Mouse (Mus musculus) hindbrain, embryonic 13.5 days (tissue): ENCODE measurements around the gene Tomm70a. TPM values are rescaled to one million over a fixed set of nuclear protein-coding genes. Genes with fewer than 3 reads are reported as not detected.

Experiments
- ATAC-seq: fragments of 200-750 bp; cut with Nextera tagmentation; 2 replicates; pipeline ENCODE4 v1.8.0; 2017; ENCODE audit warnings: moderate TSS enrichment; ENCODE audit not compliant: low FRiP score
- H3K27ac ChIP-seq: fragments of 300-500 bp; sonication (generic); 2 replicates; pipeline ENCODE4 v1.5.1; 2015; ENCODE audit warnings: inconsistent platforms, mild to moderate bottlenecking, moderate library complexity
- H3K27me3 ChIP-seq: fragments of 300-500 bp; sonication (generic); 2 replicates; pipeline ENCODE4 v1.6.1; 2015; ENCODE audit warnings: mild to moderate bottlenecking, inconsistent platforms
- H3K36me3 ChIP-seq: fragments of 300-500 bp; sonication (generic); 2 replicates; pipeline ENCODE4 v1.6.1; 2015; ENCODE audit warnings: mild to moderate bottlenecking, inconsistent platforms
- H3K4me1 ChIP-seq: fragments of 300-500 bp; sonication (generic); replicated peaks from 2 replicates; pipeline ENCODE4 v1.6.1; 2015; ENCODE audit warnings: inconsistent platforms
- H3K4me2 ChIP-seq: fragments of 300-500 bp; sonication (generic); 2 replicates; pipeline ENCODE4 v1.6.1; 2015; ENCODE audit warnings: inconsistent platforms, mild to moderate bottlenecking, moderate library complexity
- H3K4me3 ChIP-seq: fragments of 300-500 bp; sonication (generic); 2 replicates; pipeline ENCODE4 v1.5.1; 2015; ENCODE audit warnings: mild to moderate bottlenecking, inconsistent platforms
- H3K9ac ChIP-seq: fragments of 300-500 bp; sonication (generic); 2 replicates; pipeline ENCODE4 v1.6.1; 2015; ENCODE audit warnings: mild to moderate bottlenecking, inconsistent platforms
- H3K9me3 ChIP-seq: fragments of 300-500 bp; sonication (generic); 2 replicates; pipeline ENCODE4 v1.6.1; 2016; ENCODE audit warnings: inconsistent platforms
- WGBS: fragments of 180-500 bp; shearing (Covaris S2); methylation state at CpG from one replicate; pipeline ENCODE4 v1.1.7; 2015; 5-methylcytosine and 5-hydroxymethylcytosine counted together
- polyA plus RNA-seq: library from polyadenylated mRNA; unstranded; fragments of >200 nt; fragmentation: Nextera tagmentation; extraction: Ambion mirVana; gene quantifications from 2 replicates; pipeline ENCODE4 v1.2.1, GENCODE M21; 2015

Gene Tomm70a
- polyA plus RNA-seq, 1 experiment from 2014 or later = 54.7 TPM

- Histone ChIP-seq H3K4me3 (peak overlapping the region; percentile 99), H3K36me3 (no peaks in the 10 kb centered on the region), H3K9ac (peak overlapping the region; percentile 96), H3K4me2 (peak overlapping the region; percentile 68), H3K27ac (peak overlapping the region; percentile 97), H3K4me1 (peaks cover 25% of the 10 kb centered on the region), H3K27me3 (0 out of 2 replicates have a peak, but pooled peaks cover 7% of the 10 kb centered on the region), H3K9me3 (no peaks in the 10 kb centered on the region)
- under 1% methylated on average over 59 of the region's 59 CpGs for WGBS
- no peak; the same call in 1 of the 2 replicates for ATAC-seq
These were observed 413 bp downstream of the Tomm70a start for GRCm38 (mm10) chr16:57121816-57122415.

- peak overlapping the region; percentile 68 for H3K4me2 ChIP-seq
- peaks cover 25% of the 10 kb centered on the region for H3K4me1 ChIP-seq
- H3K9ac ChIP-seq = peak overlapping the region; percentile 96
- 64% methylated on average over 6 of the region's 6 CpGs for WGBS
- H3K27me3 ChIP-seq = no peaks in the 10 kb centered on the region
- no peak overlapping the region for H3K27ac ChIP-seq
- no peaks in the 10 kb centered on the region for H3K9me3 ChIP-seq
- no peak for ATAC-seq
- H3K36me3 ChIP-seq = no peaks in the 10 kb centered on the region
- H3K4me3 ChIP-seq = peak overlapping the region; percentile 99
These were observed 1.4 kb downstream of the Tomm70a start for GRCm38 (mm10) chr16:57122682-57123445.

- H3K4me3 ChIP-seq = no peak overlapping the region
- no peak overlapping the region for H3K4me2 ChIP-seq
- H3K9me3 ChIP-seq = no peaks in the 10 kb centered on the region
- H3K9ac ChIP-seq = no peak overlapping the region
- no peaks in the 10 kb centered on the region for H3K36me3 ChIP-seq
- no peak for ATAC-seq
- no peak overlapping the region for H3K27ac ChIP-seq
- WGBS = 73% methylated on average over 4 of the region's 4 CpGs
- no peaks in the 10 kb centered on the region for H3K27me3 ChIP-seq
- H3K4me1 ChIP-seq = peaks cover 29% of the 10 kb centered on the region
These were observed 4.8 kb downstream of the Tomm70a start for GRCm38 (mm10) chr16:57126268-57126667.

- Histone ChIP-seq H3K27me3 (no peaks in the 10 kb centered on the region), H3K4me2 (no peak overlapping the region), H3K4me1 (peaks cover 30% of the 10 kb centered on the region), H3K4me3 (no peak overlapping the region), H3K36me3 (no peaks in the 10 kb centered on the region), H3K27ac (no peak overlapping the region), H3K9ac (no peak overlapping the region), H3K9me3 (no peaks in the 10 kb centered on the region)
- 89% methylated on average over 2 of the region's 2 CpGs for WGBS
- no peak for ATAC-seq
These were observed 6.3 kb downstream of the Tomm70a start for GRCm38 (mm10) chr16:57127825-57128224.

- no peak for ATAC-seq
- no peak overlapping the region for H3K9ac ChIP-seq
- no peaks in the 10 kb centered on the region for H3K27me3 ChIP-seq
- H3K4me3 ChIP-seq = no peak overlapping the region
- H3K4me2 ChIP-seq = no peak overlapping the region
- H3K4me1 ChIP-seq = peaks cover 12% of the 10 kb centered on the region
- no peaks in the 10 kb centered on the region for H3K9me3 ChIP-seq
- H3K36me3 ChIP-seq = peaks cover 10% of the 10 kb centered on the region
- no peak overlapping the region for H3K27ac ChIP-seq
- WGBS = 67% methylated on average over 3 of the region's 3 CpGs
These were observed 9.4 kb downstream of the Tomm70a start for GRCm38 (mm10) chr16:57130752-57131400.

- no peak overlapping the region for H3K4me2 ChIP-seq
- H3K27ac ChIP-seq = no peak overlapping the region
- no peaks in the 10 kb centered on the region for H3K27me3 ChIP-seq
- no peak overlapping the region for H3K9ac ChIP-seq
- no peaks in the 10 kb centered on the region for H3K9me3 ChIP-seq
- ATAC-seq = no peak
- no peak overlapping the region for H3K4me3 ChIP-seq
- H3K36me3 ChIP-seq = peaks cover 10% of the 10 kb centered on the region
- WGBS = 35% methylated on average over 4 of the region's 4 CpGs
- H3K4me1 ChIP-seq = peaks cover 12% of the 10 kb centered on the region
These were observed 10.0 kb downstream of the Tomm70a start for GRCm38 (mm10) chr16:57131544-57131943.

GRCm38 (mm10) chr16:57132326-57132725 is 10.8 kb downstream of the Tomm70a start:
- Histone ChIP-seq H3K9ac (no peak overlapping the region), H3K27ac (no peak overlapping the region), H3K4me1 (peaks cover 12% of the 10 kb centered on the region), H3K9me3 (no peaks in the 10 kb centered on the region), H3K36me3 (peaks cover 16% of the 10 kb centered on the region), H3K4me3 (no peak overlapping the region), H3K27me3 (no peaks in the 10 kb centered on the region), H3K4me2 (no peak overlapping the region)
- no peak for ATAC-seq
- WGBS = 55% methylated on average over 1 of the region's 1 CpGs

GRCm38 (mm10) chr16:57133611-57134010 is 12.1 kb downstream of the Tomm70a start:
- no peak overlapping the region for H3K4me2 ChIP-seq
- H3K27ac ChIP-seq = no peak overlapping the region
- peaks cover 22% of the 10 kb centered on the region for H3K36me3 ChIP-seq
- no peak for ATAC-seq
- H3K9me3 ChIP-seq = no peaks in the 10 kb centered on the region
- H3K4me3 ChIP-seq = no peak overlapping the region
- no peaks in the 10 kb centered on the region for H3K27me3 ChIP-seq
- H3K9ac ChIP-seq = no peak overlapping the region
- 93% methylated on average over 6 of the region's 6 CpGs for WGBS
- H3K4me1 ChIP-seq = peaks cover 12% of the 10 kb centered on the region

GRCm38 (mm10) chr16:57144741-57145140 is 23.2 kb downstream of the Tomm70a start:
- Histone ChIP-seq H3K4me3 (no peak overlapping the region), H3K9ac (no peak overlapping the region), H3K36me3 (peaks cover 48% of the 10 kb centered on the region), H3K27me3 (no peaks in the 10 kb centered on the region), H3K27ac (no peak overlapping the region), H3K9me3 (no peaks in the 10 kb centered on the region), H3K4me2 (no peak overlapping the region), H3K4me1 (no peaks in the 10 kb centered on the region)
- WGBS = 94% methylated on average over 5 of the region's 5 CpGs
- no peak for ATAC-seq

GRCm38 (mm10) chr16:57151437-57151836 is 29.9 kb downstream of the Tomm70a start:
- H3K27me3 ChIP-seq = no peaks in the 10 kb centered on the region
- H3K9ac ChIP-seq = no peak overlapping the region
- no peaks in the 10 kb centered on the region for H3K9me3 ChIP-seq
- no peak overlapping the region for H3K4me2 ChIP-seq
- peaks cover 54% of the 10 kb centered on the region for H3K36me3 ChIP-seq
- no peak overlapping the region for H3K27ac ChIP-seq
- ATAC-seq = no peak
- H3K4me1 ChIP-seq = no peaks in the 10 kb centered on the region
- WGBS = 98% methylated on average over 4 of the region's 4 CpGs
- no peak overlapping the region for H3K4me3 ChIP-seq

- Histone ChIP-seq H3K9me3 (no peaks in the 10 kb centered on the region), H3K27ac (no peak overlapping the region), H3K27me3 (no peaks in the 10 kb centered on the region), H3K9ac (no peak overlapping the region), H3K4me1 (no peaks in the 10 kb centered on the region), H3K36me3 (peaks cover 54% of the 10 kb centered on the region), H3K4me2 (no peak overlapping the region), H3K4me3 (no peak overlapping the region)
- no peak for ATAC-seq
These were observed 34.4 kb downstream of the Tomm70a start for GRCm38 (mm10) chr16:57155899-57156298.

GRCm38 (mm10) chr16:57157076-57157475 is 35.6 kb downstream of the Tomm70a start:
- no peaks in the 10 kb centered on the region for H3K27me3 ChIP-seq
- H3K9ac ChIP-seq = no peak overlapping the region
- H3K4me3 ChIP-seq = no peak overlapping the region
- H3K36me3 ChIP-seq = peaks cover 51% of the 10 kb centered on the region
- WGBS = 90% methylated on average over 4 of the region's 4 CpGs
- H3K27ac ChIP-seq = no peak overlapping the region
- ATAC-seq = no peak
- no peaks in the 10 kb centered on the region for H3K4me1 ChIP-seq
- no peaks in the 10 kb centered on the region for H3K9me3 ChIP-seq
- no peak overlapping the region for H3K4me2 ChIP-seq
